In the genomic region with DNA sequence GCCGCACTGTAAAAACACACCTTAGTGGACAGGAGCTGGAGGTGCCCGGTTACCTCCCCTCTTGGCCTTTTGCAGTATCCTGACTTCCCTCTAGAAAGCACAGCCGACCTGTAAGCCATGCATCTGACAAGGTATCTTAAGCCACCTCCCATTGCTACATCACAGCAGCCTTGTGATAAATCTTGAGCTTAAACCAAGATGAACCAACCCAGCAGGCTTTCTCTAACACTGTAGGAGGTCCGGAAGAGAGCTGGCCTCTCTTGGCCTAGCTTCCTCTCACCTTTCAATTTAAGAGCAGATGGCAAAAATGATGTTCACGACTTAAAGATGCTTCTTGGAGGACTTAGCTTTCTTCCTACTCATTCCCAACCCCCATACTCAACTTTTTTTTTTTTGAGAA, we compare ENCODE assay signal across 10 mouse cellular contexts. TPM values are rescaled to one million over a fixed set of nuclear protein-coding genes. Genes with fewer than 3 reads are reported as not detected.
DNase-seq lines count a peak whose midpoint lies in the region; ATAC-seq and TF ChIP-seq lines count a peak whose summit lies in the region.
"Had no signal": no experiment of that assay in that cellular context is flagged by ENCODE, and none has a peak within 500 bp of the region (broad histone marks: within the 10 kb centered on the region; RNA-seq: fewer than 3 reads in every experiment).

No protein-coding gene starts in this region.

- peak; percentile 23 for DNase-seq in cerebellum, adult 11-12 months
- DNase-seq in cerebellum, postnatal 25 days: no peak
- DNase-seq in hindbrain, embryonic 14.5 days (ENCODE audit: low spot score): no peak
- no peak for DNase-seq in heart, adult 9 months (ENCODE audit: low spot score in 2 of 2)
- DNase-seq in yolk sac, embryonic 10.5 days (ENCODE audit: low spot score): no peak
- DNase-seq: gastrocnemius, postnatal 36 days; kidney, adult 11 months had no signal

- no peak for TF ChIP-seq CTCF in E14TG2a.4 (conservative IDR thresholded peaks at IDR 0.05; ENCODE audit: low read length)

- peaks cover 99% of the 10 kb centered on the region for H3K4me1 ChIP-seq in E14TG2a.4 (replicated peaks; ENCODE audit: low read depth, low read length)
- peaks cover 85% of the 10 kb centered on the region for H3K4me1 ChIP-seq in hindbrain, embryonic 14.5 days (replicated peaks; ENCODE audit: control insufficient read depth, insufficient read depth, low read length)
- H3K4me1 ChIP-seq in midbrain, embryonic 13.5 days (replicated peaks): peaks cover 99% of the 10 kb centered on the region

- no peak overlapping the region for H3K9ac ChIP-seq in hindbrain, embryonic 14.5 days
- H3K9ac ChIP-seq in midbrain, embryonic 13.5 days (replicated peaks): no peak overlapping the region

- peak overlapping the region; percentile 35 for H3K4me3 ChIP-seq in E14TG2a.4 (replicated peaks; ENCODE audit: low read length)
- H3K4me3 ChIP-seq in hindbrain, embryonic 14.5 days (replicated peaks; ENCODE audit: low read length): no peak overlapping the region
- H3K4me3 ChIP-seq in midbrain, embryonic 13.5 days (replicated peaks): 0 out of 2 replicates have a peak overlapping the region, but pooled peaks have one; percentile 3

- WGBS in hindbrain, embryonic 14.5 days: 34% methylated on average over 5 of the region's 5 CpGs
- 34% methylated on average over 5 of the region's 5 CpGs for WGBS in midbrain, embryonic 13.5 days

- peak overlapping the region; percentile 85 for H3K4me2 ChIP-seq in hindbrain, embryonic 14.5 days (replicated peaks)
- H3K4me2 ChIP-seq in midbrain, embryonic 13.5 days (replicated peaks): peak overlapping the region; percentile 97

- H3K27me3 ChIP-seq in E14TG2a.4 (ENCODE audit: insufficient read depth, low read length): no peaks in the 10 kb centered on the region
- H3K27me3 ChIP-seq in hindbrain, embryonic 14.5 days (ENCODE audit: control insufficient read depth, insufficient read depth, low read length): no peaks in the 10 kb centered on the region
- peaks cover under 1% of the 10 kb centered on the region; the same call in 1 of the 2 replicates for H3K27me3 ChIP-seq in midbrain, embryonic 13.5 days

- peaks cover 88% of the 10 kb centered on the region for H3K36me3 ChIP-seq in E14TG2a.4 (ENCODE audit: insufficient read depth, low read length)
- no peaks in the 10 kb centered on the region for H3K36me3 ChIP-seq in hindbrain, embryonic 14.5 days (replicated peaks; ENCODE audit: control insufficient read depth, insufficient read depth)
- peaks cover 3% of the 10 kb centered on the region; the same call in 1 of the 2 replicates for H3K36me3 ChIP-seq in midbrain, embryonic 13.5 days

- H3K9me3 ChIP-seq in E14TG2a.4 (ENCODE audit: low read length): no peaks in the 10 kb centered on the region
- H3K9me3 ChIP-seq in hindbrain, embryonic 14.5 days (ENCODE audit: control insufficient read depth, low read length): no peaks in the 10 kb centered on the region
- no peaks in the 10 kb centered on the region for H3K9me3 ChIP-seq in midbrain, embryonic 13.5 days

- no peak for ATAC-seq in hindbrain, embryonic 14.5 days (ENCODE audit: low FRiP score)
- no peak for ATAC-seq in midbrain, embryonic 13.5 days
- no peak for ATAC-seq in erythroblast, adult 5-6 weeks (replicated peaks; ENCODE audit: low FRiP score, poor library complexity, severe bottlenecking)

- H3K27ac ChIP-seq in hindbrain, embryonic 14.5 days: peak overlapping the region; percentile 59
- peak overlapping the region; percentile 82; the same call in 1 of the 2 replicates for H3K27ac ChIP-seq in midbrain, embryonic 13.5 days

RNA-seq across cellular contexts. Expression of gene Ptch1, which starts 17.5 kb away (rescaled TPM):
- polyA plus RNA-seq in hindbrain, embryonic 14.5 days (2014; fragmentation: Nextera tagmentation; extraction: Ambion mirVana): 22.7 and 24.2 TPM in 2 replicates
- polyA plus RNA-seq in midbrain, embryonic 13.5 days (2015; fragmentation: Nextera tagmentation; extraction: Ambion mirVana): 16.0 and 17.8 TPM in 2 replicates
- 2.5 and 4.8 TPM in 2 replicates for total RNA-seq in erythroblast, adult 5-6 weeks (2015; ENCODE audit: low replicate concordance)
- total RNA-seq in erythroblast, adult 5-6 weeks (2017; ENCODE audit: low replicate concordance): 1.5 and 2.5 TPM in 2 replicates

RNA-seq across cellular contexts. Expression of gene Fancc, which starts 58.8 kb away (rescaled TPM):
- polyA plus RNA-seq in hindbrain, embryonic 14.5 days (2014; fragmentation: Nextera tagmentation; extraction: Ambion mirVana): 15.5 and 15.9 TPM in 2 replicates
- 17.6 and 19.7 TPM in 2 replicates for polyA plus RNA-seq in midbrain, embryonic 13.5 days (2015; fragmentation: Nextera tagmentation; extraction: Ambion mirVana)
- total RNA-seq in erythroblast, adult 5-6 weeks (2015; ENCODE audit: low replicate concordance): 4.8 and 26.5 TPM in 2 replicates
- 9.0 and 17.6 TPM in 2 replicates for total RNA-seq in erythroblast, adult 5-6 weeks (2017; ENCODE audit: low replicate concordance)
